Mouse (Mus musculus) thymus, adult 2 months (tissue): Measurements from ENCODE around the gene Ms4a14.

Experiments used
- CTCF ChIP-seq: fragments of 200-500 bp; IDR thresholded peaks from 2 replicates; pipeline ENCODE4 v1.5.1; 2012; ENCODE audit warnings: mild to moderate bottlenecking, control low read depth, low read length, moderate library complexity, borderline replicate concordance; ENCODE audit not compliant: control insufficient read depth, poor library complexity, insufficient read depth; ENCODE audit errors: extremely low read depth
- POLR2A ChIP-seq: fragments of 200-500 bp; IDR thresholded peaks from 2 replicates; pipeline ENCODE4 v1.6.1; 2012; ENCODE audit warnings: mild to moderate bottlenecking, low read length, control low read depth, moderate library complexity; ENCODE audit not compliant: control insufficient read depth, poor library complexity, insufficient read depth; ENCODE audit errors: extremely low read depth

GRCm38 (mm10) chr19:11280223-11280622 is 34.0 kb downstream of the Ms4a14 start:
- TF ChIP-seq CTCF (no peak), POLR2A (no peak)
